20 mouse cellular contexts compared by ENCODE assay signal in the genomic region with DNA sequence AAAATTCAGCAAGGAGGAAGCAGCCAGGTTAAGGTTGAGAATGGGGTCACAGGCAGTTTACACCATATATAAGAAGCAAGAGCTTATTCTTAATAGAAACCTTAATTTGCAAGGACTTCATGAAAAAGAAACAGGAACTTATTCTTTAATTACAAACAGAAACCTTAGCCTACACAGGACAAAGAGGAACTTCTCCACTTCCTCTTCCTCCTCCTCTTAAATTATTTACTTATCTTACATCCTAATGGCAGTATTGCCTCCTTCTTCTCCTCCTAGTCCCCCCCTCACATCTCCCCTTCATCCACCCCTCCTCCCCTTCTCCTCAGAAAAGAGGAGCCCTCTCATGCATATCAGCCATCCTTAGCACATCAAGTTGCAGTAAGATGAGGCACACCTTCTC. TPM values are rescaled to one million over a fixed set of nuclear protein-coding genes. Genes with fewer than 3 reads are reported as not detected.
"Had no signal": no experiment of that assay in that cellular context is flagged by ENCODE, and none has a peak within 500 bp of the region (broad histone marks: within the 10 kb centered on the region; RNA-seq: fewer than 3 reads in every experiment).

No protein-coding gene starts in this region.

- H3K4me3 ChIP-seq: kidney, embryonic 15.5 days; limb, embryonic 10.5 days; limb, embryonic 13.5 days; megakaryocyte, embryonic 14.5 days; midbrain, embryonic 10.5 days; midbrain, embryonic 13.5 days; stomach, embryonic 15.5 days had no signal

- ATAC-seq: liver, postnatal 0 days; midbrain, embryonic 13.5 days; midbrain, embryonic 16.5 days had no signal

- DNase-seq: kidney, adult 11 months; kidney, adult 8-10 months; kidney, postnatal 10 days; kidney, postnatal 36 days; liver, postnatal 0 days; lung, embryonic 14.5 days; lung, postnatal 14 days; lung, postnatal 4 days; right cerebral cortex, postnatal 4 days; thymus, postnatal 25 days had no signal

- H3K4me1 ChIP-seq: limb, embryonic 13.5 days; megakaryocyte, embryonic 14.5 days; midbrain, embryonic 13.5 days; stomach, embryonic 15.5 days had no signal

- H3K27ac ChIP-seq: kidney, embryonic 15.5 days; limb, embryonic 10.5 days; limb, embryonic 13.5 days; liver, embryonic 14.5 days; midbrain, embryonic 10.5 days; midbrain, embryonic 13.5 days; stomach, embryonic 15.5 days had no signal

- H3K9me3 ChIP-seq: kidney, embryonic 15.5 days; limb, embryonic 10.5 days; limb, embryonic 13.5 days; midbrain, embryonic 10.5 days; midbrain, embryonic 13.5 days; stomach, embryonic 15.5 days had no signal

- H3K4me2 ChIP-seq: kidney, embryonic 15.5 days; limb, embryonic 13.5 days; liver, embryonic 11.5 days; lung, embryonic 14.5 days; midbrain, embryonic 13.5 days; stomach, embryonic 15.5 days had no signal

- H3K36me3 ChIP-seq: kidney, embryonic 15.5 days; limb, embryonic 10.5 days; limb, embryonic 13.5 days; midbrain, embryonic 10.5 days; midbrain, embryonic 13.5 days; stomach, embryonic 15.5 days had no signal

- H3K27me3 ChIP-seq: kidney, embryonic 15.5 days; limb, embryonic 13.5 days; megakaryocyte, embryonic 14.5 days; midbrain, embryonic 13.5 days; stomach, embryonic 15.5 days had no signal

- H3K9ac ChIP-seq: kidney, embryonic 15.5 days; limb, embryonic 13.5 days; liver, embryonic 14.5 days; liver, postnatal 0 days; lung, embryonic 14.5 days; midbrain, embryonic 13.5 days; stomach, embryonic 15.5 days had no signal

RNA-seq across cellular contexts. Expression of a gene that starts 56.4 kb away (rescaled TPM):
- polyA plus RNA-seq: limb, embryonic 10.5 days; liver, postnatal 0 days had no signal
